Mouse (Mus musculus) hindbrain, embryonic 14.5 days (tissue): ENCODE results near the gene Dusp10. TPM values are rescaled to one million over a fixed set of nuclear protein-coding genes. Genes with fewer than 3 reads are reported as not detected.

Source experiments
- ATAC-seq: fragments of 200-750 bp; cut with Nextera tagmentation; 2 replicates; pipeline ENCODE4 v1.8.0; 2017; ENCODE audit warnings: moderate number of reproducible peaks, mild to moderate bottlenecking, moderate TSS enrichment, moderate library complexity; ENCODE audit not compliant: low FRiP score
- DNase-seq: peaks from one replicate; pipeline ENCODE4 v3.0.0-alpha.2; 2015; ENCODE audit warnings: low spot score
- H3K27ac ChIP-seq: fragments of 300-500 bp; sonication (generic); 2 replicates; pipeline ENCODE4 v1.5.1; 2014; ENCODE audit warnings: mild to moderate bottlenecking, moderate library complexity
- H3K27me3 ChIP-seq: fragments of 300-500 bp; sonication (generic); 2 replicates; pipeline ENCODE4 v1.6.1; 2014; ENCODE audit warnings: mild to moderate bottlenecking, low read length, mixed read lengths; ENCODE audit not compliant: control insufficient read depth, insufficient read depth
- H3K36me3 ChIP-seq: fragments of 300-500 bp; sonication (generic); replicated peaks from 2 replicates; pipeline ENCODE4 v1.6.1; 2014; ENCODE audit not compliant: control insufficient read depth, insufficient read depth
- H3K4me1 ChIP-seq: fragments of 300-500 bp; sonication (generic); replicated peaks from 2 replicates; pipeline ENCODE4 v1.6.1; 2014; ENCODE audit warnings: antibody characterized with exemption, low read length, mixed read lengths; ENCODE audit not compliant: control insufficient read depth, insufficient read depth
- H3K4me2 ChIP-seq: fragments of 300-500 bp; sonication (generic); replicated peaks from 2 replicates; pipeline ENCODE4 v1.6.1; 2014; ENCODE audit warnings: mild to moderate bottlenecking, moderate library complexity
- H3K4me3 ChIP-seq: fragments of 300-500 bp; sonication (generic); replicated peaks from 2 replicates; pipeline ENCODE4 v1.5.1; 2014; ENCODE audit warnings: mild to moderate bottlenecking, low read length
- H3K9ac ChIP-seq: fragments of 300-500 bp; sonication (generic); 2 replicates; pipeline ENCODE4 v1.6.1; 2014
- H3K9me3 ChIP-seq: fragments of 300-500 bp; sonication (generic); 2 replicates; pipeline ENCODE4 v1.6.1; 2016; ENCODE audit warnings: low read length; ENCODE audit not compliant: control insufficient read depth
- WGBS: fragments of 180-500 bp; shearing (Covaris S2); extraction: QIAGEN DNeasy Blood & Tissue Kit; methylation state at CpG from one replicate; pipeline ENCODE4 v1.1.7; 2014; 5-methylcytosine and 5-hydroxymethylcytosine counted together
- polyA plus RNA-seq: library from polyadenylated mRNA; unstranded; fragments of >200 nt; fragmentation: Nextera tagmentation; extraction: Ambion mirVana; gene quantifications from 2 replicates; pipeline ENCODE4 v1.2.1, GENCODE M21; 2014

The Dusp10 gene
- polyA plus RNA-seq, 1 experiment from 2014 or later = 4.4 TPM

DNA sequence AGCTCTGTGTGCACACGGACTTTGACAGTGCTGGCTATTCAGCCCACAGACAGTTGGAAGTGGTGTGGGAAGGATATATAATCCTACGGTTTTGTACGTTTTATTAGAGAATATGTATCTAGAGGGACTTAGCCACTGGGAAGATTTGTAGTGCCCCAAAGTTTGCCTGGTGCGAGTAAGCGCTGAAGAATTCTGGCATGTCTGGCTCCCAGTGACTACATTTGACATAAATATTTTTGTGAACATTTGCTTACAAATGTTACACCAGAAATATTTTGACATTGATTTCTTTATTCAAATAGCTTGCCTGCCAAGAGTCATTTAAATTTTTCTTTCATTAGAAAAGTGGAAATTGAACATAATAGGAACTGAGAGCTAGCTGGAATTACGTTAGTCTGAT is 63.0 kb downstream of the Dusp10 start:
- Histone ChIP-seq H3K27ac (no peak overlapping the region), H3K36me3 (no peaks in the 10 kb centered on the region), H3K4me1 (no peaks in the 10 kb centered on the region), H3K9me3 (no peaks in the 10 kb centered on the region), H3K27me3 (no peaks in the 10 kb centered on the region), H3K4me3 (no peak overlapping the region), H3K4me2 (no peak overlapping the region), H3K9ac (no peak overlapping the region)
- no peak for ATAC-seq
- no peak for DNase-seq
- whole genome bisulfite sequencing = 89% methylated on average over 6 of the region's 6 CpGs

DNA sequence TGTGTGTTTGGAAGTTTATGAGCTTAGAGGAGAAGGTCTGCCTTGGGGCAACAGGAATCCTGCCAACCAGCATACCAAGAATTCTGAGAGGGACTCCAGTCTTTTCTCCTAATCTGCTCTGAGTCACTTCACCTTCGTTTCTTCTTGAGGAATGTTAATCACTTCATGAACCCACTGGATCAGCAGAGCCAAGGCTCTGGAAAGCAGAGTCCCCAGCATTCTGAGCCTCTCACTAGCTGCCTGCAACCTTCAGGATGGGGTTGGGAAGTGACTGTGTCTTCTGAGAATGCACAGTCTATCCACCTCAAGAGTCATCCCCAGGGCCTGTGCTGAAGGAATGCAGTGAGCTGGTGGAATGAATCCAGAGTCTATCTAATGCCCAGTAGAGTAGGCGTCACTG is 63.7 kb downstream of the Dusp10 start:
- ATAC-seq (no peak), DNase-seq (no peak)
- Histone ChIP-seq H3K4me3 (no peak overlapping the region), H3K36me3 (no peaks in the 10 kb centered on the region), H3K27me3 (no peaks in the 10 kb centered on the region), H3K9ac (no peak overlapping the region), H3K4me1 (no peaks in the 10 kb centered on the region), H3K9me3 (no peaks in the 10 kb centered on the region), H3K4me2 (no peak overlapping the region), H3K27ac (no peak overlapping the region)
- 79% methylated on average over 2 of the region's 2 CpGs for WGBS

DNA sequence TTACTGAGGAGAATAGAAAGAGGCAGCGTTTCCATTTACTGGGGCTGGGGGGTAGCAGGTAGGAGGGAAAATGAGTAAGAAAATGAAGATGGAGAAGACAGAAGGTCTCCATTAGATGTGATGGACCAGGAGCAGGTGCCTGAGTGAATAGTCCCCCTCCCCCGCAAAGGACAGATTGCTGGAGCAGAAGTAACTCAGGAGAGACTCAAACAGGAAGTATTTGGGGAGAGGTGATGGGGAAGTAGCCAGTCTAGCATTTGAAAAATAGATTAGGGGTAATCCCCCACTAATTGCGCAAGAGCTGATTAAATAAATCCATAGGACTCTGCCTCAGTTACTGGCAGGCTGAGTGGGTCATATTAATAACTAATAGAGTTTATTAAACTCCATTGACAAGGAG is 66.2 kb downstream of the Dusp10 start:
- H3K27ac ChIP-seq = no peak overlapping the region
- H3K27me3 ChIP-seq = no peaks in the 10 kb centered on the region
- H3K9me3 ChIP-seq = no peaks in the 10 kb centered on the region
- 96% methylated on average over 3 of the region's 3 CpGs for WGBS
- H3K36me3 ChIP-seq = no peaks in the 10 kb centered on the region
- no peaks in the 10 kb centered on the region for H3K4me1 ChIP-seq
- no peak overlapping the region for H3K9ac ChIP-seq
- no peak overlapping the region for H3K4me2 ChIP-seq
- ATAC-seq = no peak
- DNase-seq = no peak
- H3K4me3 ChIP-seq = no peak overlapping the region

DNA sequence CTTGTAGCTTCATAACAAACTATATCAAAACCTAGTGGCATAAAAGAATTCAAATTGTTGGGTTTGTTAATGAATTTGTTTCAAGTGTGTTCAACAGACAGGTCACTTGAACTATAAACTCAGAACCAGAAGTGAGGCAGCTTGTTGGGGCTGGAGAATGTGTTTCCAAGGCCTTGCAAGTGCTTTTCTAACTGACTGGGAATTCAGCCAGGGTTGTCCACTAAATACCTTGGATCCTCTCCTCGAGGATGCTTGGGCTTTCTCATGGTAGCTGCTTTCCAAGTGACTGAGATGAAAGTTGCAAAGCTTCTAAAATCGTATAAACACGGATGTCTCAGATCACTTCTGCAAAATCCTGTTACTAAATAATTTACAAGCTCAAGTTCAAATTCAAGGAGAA is 69.6 kb downstream of the Dusp10 start:
- Histone ChIP-seq H3K9me3 (no peaks in the 10 kb centered on the region), H3K9ac (no peak overlapping the region), H3K27me3 (no peaks in the 10 kb centered on the region), H3K27ac (no peak overlapping the region), H3K4me1 (no peaks in the 10 kb centered on the region), H3K36me3 (no peaks in the 10 kb centered on the region), H3K4me2 (no peak overlapping the region), H3K4me3 (no peak overlapping the region)
- DNase-seq = no peak
- ATAC-seq = no peak
- 81% methylated on average over 3 of the region's 3 CpGs for WGBS

DNA sequence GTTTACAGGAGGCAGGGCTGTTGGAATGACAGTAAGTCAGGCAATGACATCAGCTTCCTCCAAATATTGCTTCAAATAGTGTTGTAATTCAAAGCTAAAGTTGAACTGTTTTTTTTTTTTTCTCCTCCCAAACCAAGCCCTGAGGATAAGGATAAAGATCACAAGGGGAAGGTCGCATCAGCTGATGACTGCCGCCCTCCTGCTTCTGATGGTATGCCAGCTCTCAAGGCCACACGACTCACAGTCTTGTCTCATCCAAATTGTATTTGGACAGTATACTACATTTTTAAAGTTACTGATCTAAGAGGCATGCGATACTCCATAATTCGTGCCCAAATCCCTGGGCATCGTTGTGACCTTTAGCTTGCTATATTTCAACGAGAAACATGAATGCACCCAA is 70.1 kb downstream of the Dusp10 start:
- H3K36me3 ChIP-seq = no peaks in the 10 kb centered on the region
- H3K9me3 ChIP-seq = no peaks in the 10 kb centered on the region
- DNase-seq = no peak
- no peak overlapping the region for H3K4me2 ChIP-seq
- H3K27me3 ChIP-seq = no peaks in the 10 kb centered on the region
- 93% methylated on average over 7 of the region's 7 CpGs for WGBS
- no peak overlapping the region for H3K9ac ChIP-seq
- no peaks in the 10 kb centered on the region for H3K4me1 ChIP-seq
- H3K27ac ChIP-seq = no peak overlapping the region
- H3K4me3 ChIP-seq = no peak overlapping the region
- ATAC-seq = no peak

DNA sequence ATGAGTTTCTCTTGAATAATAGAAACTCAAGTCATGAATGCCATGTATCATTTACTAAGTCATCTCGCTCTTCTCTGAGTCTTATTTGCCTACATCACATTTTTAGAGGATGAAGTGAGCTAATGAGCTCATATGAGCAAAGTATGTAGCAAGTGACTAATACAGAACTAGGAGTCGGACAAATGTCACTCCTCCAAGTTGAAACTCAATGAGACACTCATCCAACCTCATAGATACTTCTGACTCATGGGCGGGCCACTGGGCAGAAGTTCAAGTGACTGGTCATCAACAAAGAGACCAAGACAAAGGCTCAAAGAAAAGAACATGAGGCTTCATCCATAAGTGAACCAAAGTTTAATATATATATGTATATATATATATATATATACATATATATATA is 71.9 kb downstream of the Dusp10 start:
- Histone ChIP-seq H3K9me3 (no peaks in the 10 kb centered on the region), H3K4me1 (no peaks in the 10 kb centered on the region), H3K4me2 (no peak overlapping the region), H3K9ac (no peak overlapping the region), H3K27me3 (no peaks in the 10 kb centered on the region), H3K4me3 (no peak overlapping the region), H3K36me3 (no peaks in the 10 kb centered on the region), H3K27ac (no peak overlapping the region)
- ATAC-seq (no peak), DNase-seq (no peak)
- WGBS = 86% methylated on average over 3 of the region's 3 CpGs

DNA sequence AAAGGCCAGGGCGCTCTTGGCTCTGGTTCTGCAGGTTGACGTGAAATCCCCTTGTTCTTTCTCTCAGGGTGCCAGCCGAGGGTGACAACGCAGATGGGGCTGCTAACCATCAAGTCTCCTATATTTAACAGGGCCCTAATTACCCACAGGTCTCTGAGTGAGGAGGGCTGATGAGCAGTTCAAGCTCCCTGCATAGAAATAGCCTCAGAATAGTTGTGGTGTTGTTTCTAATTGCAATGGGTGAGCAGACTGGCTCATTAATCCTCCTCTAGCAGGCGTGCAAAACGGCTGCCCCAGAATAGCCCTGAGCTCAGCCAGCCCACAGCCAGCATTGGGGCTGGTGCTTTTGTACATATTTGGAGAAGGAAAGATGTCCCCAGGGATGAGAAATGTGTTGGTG is 77.4 kb downstream of the Dusp10 start:
- Histone ChIP-seq H3K27me3 (no peaks in the 10 kb centered on the region), H3K9ac (no peak overlapping the region), H3K4me3 (no peak overlapping the region), H3K27ac (no peak overlapping the region), H3K4me1 (no peaks in the 10 kb centered on the region), H3K36me3 (no peaks in the 10 kb centered on the region), H3K9me3 (no peaks in the 10 kb centered on the region), H3K4me2 (no peak overlapping the region)
- ATAC-seq (no peak), DNase-seq (no peak)
- 64% methylated on average over 6 of the region's 6 CpGs for WGBS

DNA sequence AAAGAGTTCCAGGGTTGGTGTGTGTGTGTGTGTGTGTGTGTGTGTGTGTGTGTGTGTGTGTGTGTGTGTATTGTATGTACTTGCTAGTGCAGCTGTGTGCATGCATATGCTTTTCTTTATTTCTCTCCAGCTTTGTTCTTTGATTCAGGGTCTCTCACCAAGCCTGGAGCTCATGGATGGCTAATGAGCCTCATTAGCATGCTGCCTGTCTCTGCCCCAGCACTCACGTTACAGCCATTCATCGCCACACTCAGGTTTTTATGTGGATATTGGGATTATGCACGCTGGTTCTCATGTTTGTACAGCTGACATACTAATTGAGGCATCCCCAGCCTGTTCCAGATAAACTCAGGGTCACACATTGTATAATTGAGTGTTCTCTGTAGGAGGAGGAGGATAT is 81.8 kb downstream of the Dusp10 start:
- ATAC-seq = no peak
- DNase-seq = no peak
- WGBS = 30% methylated on average over 3 of the region's 3 CpGs

DNA sequence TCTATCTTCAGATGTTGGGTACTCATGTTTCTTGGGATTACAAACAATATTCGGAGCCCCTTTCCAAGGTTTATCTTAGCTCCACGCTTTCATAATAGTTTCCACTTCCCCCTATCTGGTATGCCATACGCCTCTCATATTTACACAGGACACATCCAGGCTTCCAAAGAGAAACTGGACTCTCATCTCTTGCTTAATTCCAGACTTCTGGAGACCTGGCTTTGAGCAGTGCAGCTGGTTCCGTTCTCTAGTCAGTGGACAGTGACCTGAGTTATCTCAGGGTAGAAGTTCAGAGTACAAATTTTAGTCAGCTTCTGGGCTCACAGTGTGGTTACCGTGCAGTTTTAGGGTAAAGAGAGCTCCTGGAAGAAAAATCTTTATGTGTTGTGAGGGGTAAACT is 87.3 kb downstream of the Dusp10 start:
- Histone ChIP-seq H3K9me3 (no peaks in the 10 kb centered on the region), H3K36me3 (no peaks in the 10 kb centered on the region), H3K27ac (no peak overlapping the region), H3K4me3 (no peak overlapping the region), H3K4me1 (no peaks in the 10 kb centered on the region), H3K9ac (no peak overlapping the region), H3K4me2 (no peak overlapping the region), H3K27me3 (no peaks in the 10 kb centered on the region)
- WGBS = 92% methylated on average over 5 of the region's 5 CpGs
- ATAC-seq = no peak
- no peak for DNase-seq

More for the DNA sequence above, 81.8 kb downstream of the Dusp10 start:
- H3K9me3 ChIP-seq = no peaks in the 10 kb centered on the region
- H3K4me1 ChIP-seq = no peaks in the 10 kb centered on the region
- H3K36me3 ChIP-seq = no peaks in the 10 kb centered on the region
- H3K4me3 ChIP-seq = no peak overlapping the region
- H3K27me3 ChIP-seq = no peaks in the 10 kb centered on the region
- no peak overlapping the region for H3K9ac ChIP-seq
- H3K27ac ChIP-seq = no peak overlapping the region
- no peak overlapping the region for H3K4me2 ChIP-seq

DNA sequence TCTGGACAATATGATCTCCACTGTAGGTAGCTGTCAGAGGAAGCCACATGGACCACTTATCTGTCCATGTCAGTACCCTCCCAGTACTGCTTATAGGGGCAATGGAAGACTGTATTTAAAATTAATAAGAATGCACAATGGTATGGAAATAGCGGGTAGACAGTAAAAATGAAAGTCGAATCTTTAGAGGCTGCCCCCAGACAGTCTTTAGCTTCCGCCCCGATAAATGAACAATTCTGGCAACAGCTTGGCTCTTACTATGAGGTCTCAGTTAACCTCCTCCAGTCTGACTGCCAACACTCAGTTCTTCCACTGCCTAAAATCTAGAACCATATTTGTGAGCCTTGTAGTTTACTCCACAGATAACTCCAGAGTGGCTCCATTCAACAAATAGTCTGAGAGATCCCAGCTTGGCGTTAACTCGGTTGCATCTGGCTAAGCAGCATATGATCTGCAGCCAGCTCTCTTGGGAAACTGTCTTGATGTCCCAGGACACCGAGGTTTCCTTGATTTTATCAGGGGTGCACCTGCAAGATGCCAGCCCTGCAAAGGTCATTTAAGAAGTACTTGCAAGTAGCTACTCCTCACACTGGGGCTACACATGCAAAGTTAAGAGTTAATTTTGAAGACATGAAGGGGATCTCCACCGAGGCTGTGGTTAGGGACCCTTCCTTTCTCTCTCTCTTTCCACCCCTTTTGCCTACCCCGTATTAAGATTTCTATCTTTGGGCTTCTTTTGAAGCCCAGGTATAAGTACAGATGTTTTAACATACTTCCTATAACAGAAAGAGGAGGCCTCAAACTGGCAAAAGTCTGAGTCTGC is 88.0 kb downstream of the Dusp10 start:
- H3K9me3 ChIP-seq = no peaks in the 10 kb centered on the region
- 93% methylated on average over 9 of the region's 9 CpGs for WGBS
- H3K4me2 ChIP-seq = no peak overlapping the region
- no peaks in the 10 kb centered on the region for H3K36me3 ChIP-seq
- no peaks in the 10 kb centered on the region for H3K4me1 ChIP-seq
- no peak overlapping the region for H3K4me3 ChIP-seq
- no peak for ATAC-seq
- no peak overlapping the region for H3K9ac ChIP-seq
- no peak for DNase-seq
- H3K27me3 ChIP-seq = no peaks in the 10 kb centered on the region
- no peak overlapping the region for H3K27ac ChIP-seq
